Comparison of ENCODE assay signal across 17 mouse cellular contexts in genomic region chr10:69327362-69327761, GRCm38 (mm10).
"Had no signal": no experiment of that assay in that cellular context is flagged by ENCODE, and none has a peak within 500 bp of the region (broad histone marks: within the 10 kb centered on the region; RNA-seq: fewer than 3 reads in every experiment).

No protein-coding gene starts in this region.

- H3K4me2 ChIP-seq: limb, embryonic 13.5 days; liver, embryonic 15.5 days; midbrain, embryonic 12.5 days; neural tube, embryonic 13.5 days; stomach, embryonic 15.5 days had no signal

- H3K27ac ChIP-seq: layer of hippocampus, adult 2 months; limb, embryonic 13.5 days; liver, embryonic 15.5 days; midbrain, embryonic 12.5 days; neural tube, embryonic 13.5 days; stomach, embryonic 15.5 days had no signal

- H3K27me3 ChIP-seq: limb, embryonic 13.5 days; liver, embryonic 15.5 days; midbrain, embryonic 12.5 days; neural tube, embryonic 13.5 days; stomach, embryonic 15.5 days had no signal

- H3K9me3 ChIP-seq: limb, embryonic 13.5 days; liver, embryonic 15.5 days; midbrain, embryonic 12.5 days; neural tube, embryonic 13.5 days; stomach, embryonic 15.5 days had no signal

- H3K9ac ChIP-seq: limb, embryonic 13.5 days; liver, embryonic 15.5 days; midbrain, embryonic 12.5 days; neural tube, embryonic 13.5 days; stomach, embryonic 15.5 days had no signal

- H3K4me1 ChIP-seq: midbrain, embryonic 12.5 days; neural tube, embryonic 13.5 days; stomach, embryonic 15.5 days had no signal

- H3K36me3 ChIP-seq: limb, embryonic 13.5 days; liver, embryonic 15.5 days; midbrain, embryonic 12.5 days; neural tube, embryonic 13.5 days; stomach, embryonic 15.5 days had no signal

- H3K4me3 ChIP-seq: layer of hippocampus, adult 2 months; limb, embryonic 13.5 days; liver, embryonic 15.5 days; midbrain, embryonic 12.5 days; neural tube, embryonic 13.5 days; stomach, embryonic 15.5 days had no signal

- DNase-seq: kidney, adult 18-20 months; kidney, postnatal 10 days; kidney, postnatal 4 days; left cerebral cortex, postnatal 4 days; lung, adult 2 months; lung, postnatal 10 days; lung, postnatal 4 days; retina, postnatal 1 day; right cerebral cortex, postnatal 4 days; spleen, adult 18-20 months; thymus, postnatal 4 days had no signal
